Mouse (Mus musculus) embryo, embryonic 9.5 days (tissue): ENCODE data around the gene Ddb2.

Experiments
- DNase-seq: peaks from one replicate; pipeline ENCODE4 v3.0.0-alpha.2; 2017; ENCODE audit errors: extremely low spot score

Ddb2 gene

GRCm38 (mm10) chr2:91190501-91190900, 46.3 kb downstream of the Ddb2 start:
- no peak for DNase-seq

DNA sequence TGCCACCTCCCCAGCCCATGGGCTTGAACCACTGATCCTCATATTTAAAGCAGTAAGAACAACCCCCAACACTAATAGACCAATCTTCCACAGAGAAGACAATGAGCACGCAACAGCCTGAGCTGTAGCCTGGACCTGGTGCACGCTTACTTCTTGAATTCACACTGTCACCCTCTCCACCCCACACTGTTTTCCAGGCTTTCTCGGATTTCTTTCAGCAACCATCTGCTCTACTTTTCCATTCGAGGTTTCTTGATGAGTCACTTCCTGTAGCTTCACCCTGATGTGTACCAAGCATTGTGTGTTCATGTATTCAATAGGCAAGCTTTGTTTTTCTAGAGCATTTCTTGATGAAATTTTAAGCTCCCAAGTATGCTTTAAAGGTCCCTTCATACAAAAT, 49.4 kb downstream of the Ddb2 start:
- DNase-seq: no peak

DNA sequence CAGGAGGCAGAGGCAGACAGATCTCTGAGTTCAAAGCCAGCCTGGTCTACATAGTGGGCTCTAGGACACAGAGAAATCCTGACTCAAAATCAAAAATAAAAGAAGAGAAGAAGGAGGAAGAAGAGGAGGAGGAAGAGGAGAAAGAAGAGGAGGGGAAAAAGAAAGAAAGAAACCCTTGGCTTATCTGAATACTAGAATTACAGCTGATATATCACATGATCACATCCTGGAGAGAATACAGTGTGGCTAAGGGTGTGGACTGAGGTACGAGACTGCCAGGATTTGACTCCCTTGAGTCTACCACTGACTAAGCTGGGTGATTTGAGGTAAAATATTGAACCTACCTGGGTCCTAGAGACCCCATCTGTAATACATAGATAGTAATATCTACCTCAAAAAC, 50.6 kb downstream of the Ddb2 start:
- no peak for DNase-seq

GRCm38 (mm10) chr2:91183711-91184405, 52.9 kb downstream of the Ddb2 start, which contains the start of gene Madd:
Gene Madd, minus strand, starts transcription at chr2:91183837.
- no peak for DNase-seq

GRCm38 (mm10) chr2:91183148-91183513, 53.7 kb downstream of the Ddb2 start:
- DNase-seq: peak; percentile 97

DNA sequence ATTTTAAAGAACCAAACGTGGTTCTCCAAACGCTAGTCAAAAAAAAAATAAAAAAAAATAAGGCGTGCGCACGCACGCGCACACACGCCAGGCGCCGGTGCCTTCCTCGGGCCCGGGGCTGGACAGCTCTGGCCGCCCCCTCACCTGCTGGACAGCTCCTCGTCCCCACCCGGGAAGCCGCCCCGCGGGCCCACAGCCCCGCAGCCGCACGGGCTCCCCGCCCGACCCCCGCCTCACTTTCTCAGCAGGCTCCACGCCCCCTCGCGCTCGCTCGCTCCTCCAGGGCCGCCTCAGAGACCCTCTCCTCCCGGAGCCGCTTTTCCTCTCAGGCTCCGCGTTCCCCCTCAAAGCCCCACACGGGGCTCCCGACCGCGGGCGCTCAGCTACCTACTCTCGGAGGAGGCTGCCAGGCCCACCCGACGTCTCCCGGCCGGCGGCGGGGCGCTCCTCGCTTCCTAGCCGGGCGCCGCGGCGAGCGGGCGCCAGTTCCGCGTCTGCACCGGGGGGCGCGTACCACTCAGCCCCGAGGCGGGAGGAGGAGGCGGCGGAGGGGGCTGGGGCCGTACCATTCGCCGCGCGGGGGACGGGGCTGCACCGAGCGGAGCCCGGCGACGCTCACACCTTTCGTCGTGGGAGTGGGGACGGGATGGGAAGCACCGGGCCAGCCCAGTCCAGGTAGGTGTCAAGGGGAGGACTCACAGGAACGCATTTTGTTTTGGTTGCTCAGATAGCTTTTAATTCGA, 54.2 kb downstream of the Ddb2 start:
- DNase-seq: no peak

GRCm38 (mm10) chr2:91182016-91182404, 54.8 kb downstream of the Ddb2 start:
- DNase-seq: no peak

GRCm38 (mm10) chr2:91180706-91181105, 56.1 kb downstream of the Ddb2 start:
- DNase-seq: no peak

DNA sequence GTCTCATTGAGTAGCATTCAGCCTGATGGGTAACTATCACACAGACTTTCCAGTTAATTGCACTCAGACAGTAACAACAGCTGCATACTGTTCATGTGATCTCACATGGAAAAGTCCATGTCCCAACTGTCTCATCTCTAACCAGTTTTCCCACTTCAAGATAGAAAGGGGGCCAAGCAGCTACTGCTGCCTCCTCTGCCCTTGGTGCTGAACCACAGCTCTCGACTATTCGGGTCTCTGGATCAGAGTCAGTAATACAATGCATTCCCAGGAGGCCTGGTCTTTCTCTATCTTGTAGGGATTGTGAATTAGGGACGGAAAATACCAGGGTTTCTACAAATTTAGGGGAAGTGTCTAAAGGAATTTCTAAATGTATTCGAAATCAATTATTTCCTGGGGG, 57.0 kb downstream of the Ddb2 start:
- DNase-seq: no peak

DNA sequence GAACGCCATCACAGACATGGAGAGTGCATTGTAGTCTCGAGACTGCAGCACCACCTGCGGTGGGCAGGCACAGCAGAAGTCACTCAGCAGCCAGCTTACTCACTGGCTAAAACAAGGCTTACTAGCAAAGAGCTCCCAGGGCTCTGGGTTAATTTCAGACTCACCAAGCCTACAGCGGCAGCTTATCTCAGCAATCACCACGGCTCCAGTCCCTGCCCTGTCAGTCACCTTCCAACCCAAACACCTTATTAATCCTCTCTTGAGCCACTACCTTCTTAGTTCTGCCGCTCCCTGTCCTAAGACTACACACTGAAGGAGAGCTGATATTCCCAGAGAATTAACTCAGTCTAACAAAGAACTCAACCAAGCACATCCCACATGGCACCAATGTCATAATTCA, 60.5 kb downstream of the Ddb2 start:
- no peak for DNase-seq

- no peak for DNase-seq
Measured at GRCm38 (mm10) chr2:91175490-91175889, 61.3 kb downstream of the Ddb2 start.

DNA sequence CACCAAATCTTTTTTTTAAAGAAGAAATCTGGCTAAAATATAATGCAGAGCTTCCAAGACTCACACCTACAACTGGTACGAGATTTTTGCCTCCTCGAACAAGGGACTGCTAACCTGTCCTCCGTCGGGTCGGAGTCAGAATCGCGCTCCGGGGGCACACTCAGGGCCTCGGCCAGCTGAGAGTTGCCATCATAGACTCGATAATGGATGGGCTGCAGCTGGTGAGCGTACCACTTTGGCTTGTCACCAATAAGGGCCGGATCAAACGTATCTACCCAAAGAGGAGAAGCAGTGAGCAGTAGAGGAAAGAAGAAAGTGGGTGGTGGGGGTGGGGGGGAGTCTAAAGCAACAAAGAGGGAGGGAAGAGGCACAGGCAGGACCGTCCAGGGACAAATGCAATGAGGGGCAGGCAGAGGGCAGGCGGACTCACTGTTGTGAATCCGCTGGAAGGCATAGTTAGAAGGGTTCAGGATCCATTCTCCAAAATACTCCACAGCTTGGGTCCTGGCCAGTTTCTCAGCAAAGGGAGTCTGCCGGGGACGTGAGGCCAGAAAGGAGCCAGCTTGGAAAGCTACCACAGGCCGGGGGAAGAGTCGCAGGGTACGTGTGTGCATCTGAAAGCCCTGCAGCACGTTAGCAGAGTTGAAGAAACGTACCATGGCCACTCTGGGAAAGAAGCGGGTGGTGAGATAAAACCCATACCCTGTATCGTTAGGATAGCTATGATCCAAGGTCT, 67.0 kb downstream of the Ddb2 start:
- no peak for DNase-seq

DNA sequence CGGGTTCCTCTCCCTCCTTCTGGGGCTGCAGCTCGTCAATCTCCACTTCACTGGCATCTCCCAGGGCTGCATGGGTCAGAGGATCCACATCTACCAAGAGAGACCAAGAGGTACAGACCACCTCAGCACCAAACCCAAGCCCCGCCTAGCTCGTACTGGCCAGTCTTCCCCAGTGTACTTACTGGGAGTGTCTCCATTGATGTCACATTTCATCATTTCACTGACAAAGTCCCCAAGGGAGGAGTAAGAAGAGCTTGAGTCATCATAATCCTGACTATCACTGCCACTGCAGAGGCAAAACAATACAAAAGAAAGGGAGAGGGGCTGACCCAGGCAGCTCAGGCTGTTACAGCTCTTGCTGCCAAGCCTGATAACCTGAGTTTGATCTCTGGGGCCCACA, 69.2 kb downstream of the Ddb2 start:
- DNase-seq: no peak

DNA sequence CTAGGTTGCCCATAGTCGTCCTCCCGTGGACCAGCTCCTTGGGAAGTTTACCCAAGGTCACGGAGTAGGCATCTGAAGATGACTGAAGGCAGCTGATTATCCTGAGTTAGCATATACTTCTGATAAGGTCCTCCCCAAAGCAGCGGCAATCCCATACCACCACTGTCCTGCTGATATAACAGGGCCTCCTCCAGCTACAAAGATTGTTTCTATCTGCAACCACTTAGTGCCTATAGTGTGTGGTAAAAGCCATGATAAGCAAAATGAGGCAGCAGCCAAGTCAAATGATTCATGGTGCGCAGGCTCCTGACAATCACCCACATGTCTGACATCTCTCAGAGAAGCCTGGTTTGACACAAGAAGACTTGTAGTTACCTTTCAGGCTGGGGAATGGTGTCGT, 71.8 kb downstream of the Ddb2 start:
- DNase-seq: no peak

DNA sequence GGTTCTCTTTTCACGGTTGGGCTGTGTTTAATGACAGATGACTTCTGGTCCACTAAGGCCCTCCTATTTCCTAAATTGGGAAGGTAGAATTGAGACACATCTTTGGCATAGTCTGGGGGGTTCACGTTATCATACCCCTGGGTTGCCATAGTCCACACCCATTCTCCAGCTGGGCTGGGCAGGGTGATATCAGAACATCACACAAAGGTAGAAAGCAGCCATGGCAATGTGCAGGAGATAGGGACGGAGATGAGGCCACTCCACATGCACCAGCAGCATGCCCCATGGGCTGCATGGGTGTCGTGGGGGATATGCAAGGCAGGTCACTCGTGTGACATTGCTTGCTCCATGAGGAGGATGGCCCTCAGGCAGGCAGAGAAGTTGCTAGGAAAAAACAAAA, 73.2 kb downstream of the Ddb2 start:
- DNase-seq: no peak

- DNase-seq: no peak
Measured at GRCm38 (mm10) chr2:91162952-91163351, 73.8 kb downstream of the Ddb2 start.
